Mouse (Mus musculus) thymus, postnatal 10 days (tissue): ENCODE data around the gene Tbc1d1.

Source experiments
- DNase-seq, 2 experiments: peaks; one replicate each; pipeline ENCODE4 v3.0.0; 2021; ENCODE audit warnings: low spot score in 2 of 2

The Tbc1d1 gene

DNA sequence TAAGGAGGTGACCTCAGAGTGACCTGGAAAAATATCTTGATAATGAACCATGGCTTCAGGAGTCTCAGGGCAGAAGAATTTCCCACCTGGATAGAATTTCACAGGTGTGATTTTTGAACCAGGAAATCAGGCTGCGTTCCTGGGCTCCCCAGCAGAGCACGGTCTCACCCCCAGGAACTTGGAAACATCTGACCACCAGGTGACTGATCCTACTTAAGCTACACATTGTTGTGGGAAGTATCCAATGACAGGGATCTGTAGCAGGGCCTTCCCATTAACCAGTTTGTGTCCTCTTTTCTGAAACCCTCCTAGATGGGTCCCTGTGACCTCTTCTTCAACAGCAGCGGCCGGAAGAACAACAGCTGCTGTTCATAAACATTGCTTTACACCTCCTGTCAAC, 227.1 kb downstream of the Tbc1d1 start:
- DNase-seq, result no peak

- no peak for DNase-seq
These were observed 228.4 kb downstream of the Tbc1d1 start for GRCm38 (mm10) chr5:64384546-64384945.

- DNase-seq, result no peak
These were observed 230.9 kb downstream of the Tbc1d1 start for GRCm38 (mm10) chr5:64386996-64387395.

DNA sequence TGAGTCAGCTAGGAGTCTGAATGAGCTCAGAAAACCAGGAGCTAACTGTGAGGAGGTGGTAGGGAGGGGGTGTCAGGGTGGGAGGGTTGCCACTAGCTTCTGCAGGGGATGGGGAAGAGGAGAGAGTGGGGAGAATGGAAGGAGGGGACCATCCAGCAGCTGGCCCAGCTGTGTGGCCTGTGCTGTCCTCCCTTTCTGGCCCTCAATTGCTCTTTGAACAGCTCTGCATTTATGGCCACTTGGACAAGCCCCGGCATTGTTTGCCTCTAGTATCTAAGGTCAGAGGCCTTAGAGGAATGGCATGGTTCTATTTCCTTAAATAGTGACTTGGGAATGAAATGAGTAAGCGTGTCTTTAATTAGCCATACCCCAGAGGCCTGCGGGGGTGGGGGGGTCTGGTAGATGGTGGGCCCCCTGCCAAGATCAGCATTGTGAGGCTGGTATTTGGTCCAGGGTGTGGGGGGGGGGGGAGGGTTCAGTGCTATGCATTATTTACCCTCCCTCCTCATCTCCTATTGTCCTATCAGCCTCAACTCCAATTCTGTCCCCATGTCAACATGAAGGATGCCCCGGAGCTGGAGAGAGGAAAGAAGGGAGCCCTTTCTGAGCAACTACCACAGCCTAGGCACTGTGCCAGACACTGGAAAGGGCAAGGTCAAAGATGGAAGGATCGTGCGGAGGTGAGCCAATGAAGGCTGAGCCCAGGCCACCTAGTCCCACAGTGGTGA, 233.3 kb downstream of the Tbc1d1 start:
- DNase-seq, result no peak

DNA sequence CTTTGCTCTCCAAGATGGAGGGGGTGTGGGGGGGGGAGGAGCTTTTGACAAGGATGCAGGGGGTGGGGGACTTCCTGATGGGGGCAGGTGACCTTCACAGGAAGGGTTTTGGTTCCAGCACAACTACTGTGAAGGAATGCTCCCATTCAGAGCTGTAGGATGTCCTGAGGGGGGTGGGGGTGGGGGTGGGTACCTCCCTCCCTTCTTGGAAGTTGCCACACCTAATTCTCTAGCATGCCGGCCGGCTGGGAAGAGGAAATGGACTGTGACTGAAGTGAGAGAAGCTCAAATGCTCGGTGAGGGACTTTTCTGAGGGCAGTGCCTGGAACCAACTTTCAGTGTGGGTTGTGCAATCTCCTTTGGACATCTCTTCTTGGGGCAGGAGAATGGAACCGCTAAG, 235.2 kb downstream of the Tbc1d1 start:
- no peak for DNase-seq

GRCm38 (mm10) chr5:64392426-64393020, 236.4 kb downstream of the Tbc1d1 start:
- DNase-seq, result no peak

GRCm38 (mm10) chr5:64393530-64393929, 237.4 kb downstream of the Tbc1d1 start:
- no peak for DNase-seq

- DNase-seq, result no peak
These were observed 242.1 kb downstream of the Tbc1d1 start for GRCm38 (mm10) chr5:64398155-64398554.

GRCm38 (mm10) chr5:64400742-64401141, 244.6 kb downstream of the Tbc1d1 start:
- no peak for DNase-seq
